Mouse (Mus musculus) adipocyte (in vitro differentiated cells): ENCODE measurements around the gene Ctse.
A peak's percentile ranks its signal among the peaks of the same experiment; 100 is the strongest.
"Not testable (repeated sequence)": the region's sequence is repeated elsewhere in the genome, so short reads cannot be mapped to it uniquely, and the experiment has no call there.

Source experiments
- DNase-seq: peaks from one replicate; pipeline ENCODE4 v3.0.0-alpha.2; 2016; ENCODE audit warnings: low spot score

Ctse gene

DNA sequence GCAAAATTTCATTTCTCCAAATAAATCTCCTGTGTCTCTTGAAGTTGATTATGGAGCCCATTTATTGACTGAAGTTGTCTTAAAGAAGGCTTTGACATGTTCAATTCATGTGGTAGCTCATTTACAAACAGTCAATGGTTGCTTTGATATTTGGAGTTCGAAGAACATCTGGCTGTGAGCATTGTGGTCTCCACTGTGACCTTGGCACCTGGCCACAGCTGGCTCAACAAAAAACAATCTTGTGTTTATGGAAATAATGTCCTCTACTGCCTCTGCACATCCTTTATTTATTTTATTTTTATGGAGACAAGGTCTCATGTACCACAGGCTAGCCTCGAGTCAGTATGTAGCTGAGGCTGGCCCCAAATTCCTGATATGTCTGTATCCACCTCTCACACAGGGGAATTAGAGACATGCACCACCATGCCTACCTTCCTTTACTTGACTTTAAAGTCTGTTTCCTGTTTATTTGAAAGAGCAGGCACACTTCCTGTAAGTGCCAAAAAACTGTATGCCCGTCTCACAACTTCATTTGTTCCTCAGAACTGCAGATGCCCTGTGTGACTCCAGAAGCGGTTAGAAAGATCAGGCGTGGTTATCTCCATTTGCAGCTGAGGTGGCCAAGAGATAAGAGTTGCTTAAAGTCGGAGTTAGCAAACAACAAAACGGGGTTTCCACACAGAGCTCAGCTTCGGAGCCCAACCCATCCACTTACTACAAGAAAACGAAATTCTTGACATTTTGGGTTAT is at the start of gene Ctse:
TSS of gene Ctse (plus strand) at position 516 of the 750 bp plus-strand sequence.
- DNase-seq, result no peak

DNA sequence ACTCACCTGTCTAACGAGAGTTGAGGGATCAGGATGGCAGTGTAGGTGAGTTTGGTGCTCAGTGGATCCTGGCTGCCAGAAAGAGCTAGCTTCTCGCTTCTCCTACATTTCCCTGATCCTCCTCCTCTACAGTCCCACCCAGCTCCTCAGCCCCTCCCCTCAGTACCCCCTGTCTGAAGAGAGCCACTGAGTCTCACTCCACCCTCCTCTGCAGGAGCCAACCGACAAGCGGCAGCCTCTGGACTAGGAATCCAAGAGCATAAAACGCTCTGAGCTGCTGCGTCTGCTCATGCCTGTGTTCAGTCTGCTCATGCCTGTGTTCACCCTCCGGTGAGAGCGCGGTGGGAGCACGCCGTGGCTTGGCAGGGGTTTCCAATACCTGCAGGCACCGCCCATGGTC is 39.2 kb upstream of the Ctse start, which contains the start of gene Avpr1b:
TSS of gene Avpr1b (plus strand) at position 335 of the 400 bp plus-strand sequence.
- DNase-seq, result no peak

DNA sequence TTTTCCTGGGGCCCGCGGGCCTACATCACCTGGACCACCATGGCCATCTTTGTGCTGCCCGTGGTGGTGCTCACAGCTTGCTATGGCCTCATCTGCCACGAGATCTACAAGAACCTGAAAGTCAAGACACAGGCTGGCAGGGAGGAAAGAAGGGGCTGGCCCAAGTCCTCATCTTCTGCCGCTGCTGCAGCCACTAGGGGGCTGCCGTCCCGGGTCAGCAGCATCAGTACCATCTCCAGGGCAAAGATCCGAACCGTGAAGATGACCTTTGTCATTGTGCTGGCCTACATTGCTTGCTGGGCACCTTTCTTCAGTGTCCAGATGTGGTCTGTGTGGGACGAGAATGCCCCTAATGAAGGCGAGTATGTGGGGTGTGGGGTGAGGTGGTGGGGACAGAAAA is 37.8 kb upstream of the Ctse start:
- no peak for DNase-seq

DNA sequence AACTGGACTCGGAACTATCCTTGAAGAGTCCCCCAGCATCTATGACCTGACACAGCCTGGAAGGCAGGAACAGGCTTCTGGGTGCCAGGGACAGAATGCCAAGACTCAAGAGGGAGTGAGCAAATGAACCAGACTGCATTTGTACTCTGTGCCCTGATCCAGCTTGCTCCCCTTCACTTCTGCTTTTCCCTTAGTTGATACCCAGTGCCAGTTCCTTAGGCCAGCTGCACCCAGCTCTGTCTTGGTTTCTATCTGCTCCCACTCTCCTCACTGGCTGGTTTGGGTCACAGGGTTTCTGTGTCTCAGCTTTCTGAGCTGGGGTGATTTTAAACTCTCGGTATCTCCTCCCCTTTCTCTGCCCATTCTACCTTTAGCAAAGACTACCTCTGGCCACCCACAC is 31.4 kb upstream of the Ctse start:
- no peak for DNase-seq

DNA sequence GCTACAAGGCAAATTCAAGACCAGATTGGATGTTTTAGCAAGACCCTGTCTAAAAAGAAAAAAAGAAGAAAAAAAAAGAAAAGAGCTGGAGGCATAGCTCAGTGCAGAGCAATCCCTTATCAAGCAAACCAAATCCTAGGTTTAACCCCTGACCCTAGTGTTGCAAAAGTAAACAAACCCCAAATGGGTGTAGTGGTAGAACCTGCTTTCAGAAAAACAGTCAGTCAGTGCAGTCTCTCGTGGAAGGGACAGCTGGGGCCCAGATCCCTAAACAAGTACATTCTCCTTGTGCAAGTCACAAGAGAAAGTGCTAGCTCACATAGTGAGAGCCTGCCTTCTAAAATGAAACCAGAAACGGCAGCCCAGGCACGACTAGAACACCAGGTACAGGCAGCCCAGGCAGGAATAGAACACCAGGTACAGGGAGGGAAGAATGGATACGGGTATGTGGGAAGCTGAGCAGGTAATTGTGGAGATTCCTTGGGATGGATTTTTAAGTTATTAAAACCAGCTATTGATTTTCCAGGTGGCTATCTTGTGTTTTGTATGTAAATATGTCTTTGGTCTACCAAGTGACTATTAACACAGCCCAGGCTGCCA is 25.4 kb upstream of the Ctse start:
- DNase-seq, result no peak

DNA sequence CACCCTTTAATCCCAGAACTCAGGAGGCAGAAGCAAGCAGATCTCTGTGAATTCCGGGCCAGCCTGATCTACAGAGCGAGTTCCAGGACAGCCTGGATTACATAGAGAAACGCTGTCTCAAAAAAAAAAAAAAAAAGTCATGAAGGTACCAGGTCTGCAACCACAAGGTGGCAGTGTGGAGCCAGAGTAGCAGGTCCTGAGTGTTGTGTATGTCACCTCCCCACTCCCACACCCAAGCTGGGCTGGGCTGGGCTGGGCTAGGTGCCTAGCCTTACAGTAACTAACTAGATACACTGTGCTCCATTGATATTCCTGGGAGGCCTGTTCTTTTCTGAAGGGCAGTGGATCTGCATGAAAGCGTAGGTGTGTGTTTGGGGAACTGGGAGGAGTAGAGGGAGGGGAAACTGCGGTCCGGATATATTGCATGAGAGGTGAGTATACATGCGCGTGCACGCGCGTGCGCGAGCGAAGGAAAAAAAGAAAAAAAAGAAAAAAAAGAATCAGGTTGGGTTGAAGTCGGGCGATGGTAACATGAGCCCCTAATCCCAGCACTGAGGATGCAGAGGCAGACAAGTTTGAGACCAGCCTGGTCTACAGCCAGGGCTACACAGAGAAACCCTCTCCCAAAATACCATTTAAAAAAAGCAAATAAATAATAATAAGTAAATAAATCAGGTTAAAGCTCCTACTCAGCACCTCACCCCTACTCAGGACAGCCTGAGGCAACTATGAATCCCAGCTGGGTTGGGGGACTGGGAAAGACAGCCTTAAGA is 24.6 kb upstream of the Ctse start:
- peak; percentile 73 for DNase-seq

DNA sequence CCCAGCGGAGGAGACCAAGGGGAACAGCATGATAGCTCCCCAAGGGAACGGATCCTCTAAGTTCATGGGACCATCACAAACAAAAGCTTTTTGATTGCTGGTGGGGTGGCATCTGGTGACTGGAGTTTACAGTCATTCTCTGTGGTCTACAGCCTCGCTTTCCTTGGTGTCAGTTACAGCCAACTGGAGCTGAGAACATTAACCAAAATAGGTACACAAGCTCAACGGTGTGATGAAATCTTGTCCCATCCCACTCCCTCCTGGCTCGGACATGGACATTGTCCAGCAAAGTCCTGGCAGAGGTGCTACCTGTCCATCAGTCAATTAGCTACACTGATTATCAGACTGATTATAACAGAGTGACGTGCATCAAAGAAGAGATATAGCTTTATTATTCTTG is 23.5 kb upstream of the Ctse start:
- no peak for DNase-seq

DNA sequence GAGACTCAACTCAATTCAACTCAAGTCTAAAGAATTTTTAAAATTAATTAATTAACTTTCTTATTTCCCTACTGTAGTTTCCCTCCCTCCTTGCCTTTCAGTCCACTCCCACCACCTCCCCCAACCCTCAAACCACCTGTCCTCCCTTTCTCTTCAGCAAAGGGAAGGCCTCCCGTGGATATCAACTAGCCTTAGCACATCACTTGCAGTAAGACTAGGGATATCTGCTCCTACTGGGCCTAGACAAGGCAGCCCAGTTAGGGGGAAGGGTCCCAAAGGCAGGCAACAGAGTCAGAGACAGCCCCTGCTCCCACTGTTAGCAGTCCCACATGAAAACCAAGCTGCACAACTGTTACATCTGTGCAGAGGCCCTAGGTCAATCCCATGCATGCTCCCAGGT is 22.0 kb upstream of the Ctse start:
- no peak for DNase-seq

DNA sequence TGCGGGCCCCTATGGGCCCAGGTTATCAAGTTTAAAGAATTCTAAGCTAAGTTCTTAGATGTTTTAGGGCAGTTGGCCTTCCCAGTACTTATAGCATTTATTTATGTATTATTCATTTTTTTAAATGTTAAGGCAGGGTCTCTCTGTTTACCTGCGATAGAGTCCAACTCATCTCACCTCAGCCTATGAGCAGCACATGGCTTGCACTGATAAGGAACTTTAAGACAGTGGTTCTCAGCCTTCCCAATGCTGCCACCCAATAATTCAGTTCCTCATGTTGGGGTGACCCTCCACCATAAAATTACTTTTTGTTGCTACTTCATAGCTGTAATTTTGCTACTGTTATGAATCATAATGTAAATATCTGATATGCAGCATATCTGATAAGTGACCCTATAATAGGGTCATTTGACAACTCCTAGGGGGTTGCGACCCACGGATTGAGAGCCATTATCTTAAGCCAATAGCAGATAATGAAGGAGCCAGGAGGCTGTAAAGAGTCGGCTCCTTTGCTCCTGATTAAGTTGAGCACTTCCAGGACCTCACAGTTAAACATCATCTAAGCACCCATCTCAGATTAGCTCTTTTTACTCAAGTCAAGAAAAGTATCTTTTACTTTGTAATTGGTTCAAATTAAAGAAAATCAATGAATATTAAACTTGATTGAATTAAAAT is 21.4 kb upstream of the Ctse start:
- DNase-seq, result no peak

DNA sequence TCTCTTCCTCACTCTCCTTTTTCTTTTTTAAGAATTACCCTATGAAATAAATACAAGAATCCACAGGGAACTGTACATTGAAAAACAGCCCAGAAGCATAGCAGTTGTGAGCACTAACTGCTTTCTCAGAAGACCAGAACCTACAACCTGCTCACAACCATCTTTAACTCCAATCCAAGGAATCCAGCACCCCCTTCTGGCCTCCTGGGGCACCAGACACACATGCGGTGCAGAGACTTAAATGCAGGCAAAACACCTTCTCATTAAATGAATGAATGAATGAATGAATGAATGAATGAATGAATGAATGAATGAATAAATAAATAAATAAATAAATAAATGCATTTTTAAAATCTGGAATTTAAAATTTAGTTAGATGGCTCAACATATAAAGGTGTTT is 19.5 kb upstream of the Ctse start:
- no peak for DNase-seq

DNA sequence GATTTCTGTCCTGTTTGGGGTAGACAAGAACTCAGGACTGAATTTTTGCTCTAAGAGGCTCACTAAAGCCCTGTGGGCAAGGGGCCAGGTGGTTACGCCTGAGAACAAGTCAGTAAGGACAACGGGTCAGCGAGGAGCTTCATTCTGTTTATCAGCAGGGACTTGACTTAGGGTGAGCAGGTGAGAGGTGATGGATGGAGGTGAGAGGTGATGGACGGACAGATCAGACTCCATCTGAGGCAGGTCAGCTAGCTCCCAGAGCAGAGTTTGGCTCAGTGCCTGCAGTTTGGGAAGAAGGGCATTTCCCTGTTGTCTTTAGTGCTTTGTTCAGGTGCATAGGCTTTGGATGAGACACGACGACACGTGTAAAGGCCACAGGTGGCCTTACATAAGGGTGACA is 18.8 kb upstream of the Ctse start:
- DNase-seq, result no peak

DNA sequence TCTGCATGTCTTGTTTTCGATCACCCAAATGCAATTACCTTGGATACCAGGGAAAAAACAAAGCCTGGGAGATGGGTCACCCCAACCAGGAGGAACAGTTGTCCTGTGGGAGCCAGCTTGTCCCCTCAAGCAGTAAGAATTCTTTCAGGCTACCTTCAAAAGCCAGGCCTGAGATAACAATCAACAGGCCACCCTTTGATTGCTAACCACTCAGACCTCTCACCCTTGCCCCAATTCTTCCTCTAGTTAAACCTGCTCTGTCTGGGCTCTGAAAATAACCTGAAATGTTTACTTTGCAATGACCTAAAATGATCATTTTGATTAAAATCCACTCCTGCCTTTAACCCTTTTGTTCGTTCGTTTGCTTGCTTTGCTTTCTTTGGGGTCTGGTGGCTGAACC is 14.5 kb upstream of the Ctse start:
- no peak for DNase-seq

DNA sequence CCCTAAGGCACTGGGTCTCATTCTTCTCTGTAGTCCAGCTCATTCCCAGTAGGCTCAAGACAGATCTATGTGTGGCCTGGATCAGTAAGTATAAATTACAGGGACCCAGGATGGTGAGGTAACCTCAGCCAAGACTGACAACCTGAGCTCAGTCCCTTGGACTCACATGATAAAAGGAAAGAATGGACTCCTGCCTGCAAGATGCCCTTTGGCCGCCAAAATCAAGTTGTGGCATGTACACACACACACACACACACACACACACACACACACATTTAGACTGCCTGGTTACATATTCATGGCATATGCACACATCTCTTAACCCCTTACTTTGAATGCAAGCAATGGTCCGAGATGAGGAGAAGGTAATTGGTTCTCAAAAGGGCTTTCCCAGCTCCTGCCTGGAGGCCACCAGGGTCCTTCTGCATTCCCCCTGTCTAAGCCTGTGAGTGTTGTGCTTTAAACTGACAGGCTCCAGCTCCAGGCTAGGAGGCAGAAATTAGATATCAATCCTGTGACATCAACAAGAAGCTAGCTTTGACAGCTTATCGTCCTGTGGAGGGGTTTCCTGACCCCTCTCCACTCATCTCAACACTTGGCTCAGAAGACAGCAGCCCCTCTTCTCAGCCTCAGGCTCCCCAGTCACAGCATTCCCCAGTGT is 13.8 kb upstream of the Ctse start:
- no peak for DNase-seq

DNA sequence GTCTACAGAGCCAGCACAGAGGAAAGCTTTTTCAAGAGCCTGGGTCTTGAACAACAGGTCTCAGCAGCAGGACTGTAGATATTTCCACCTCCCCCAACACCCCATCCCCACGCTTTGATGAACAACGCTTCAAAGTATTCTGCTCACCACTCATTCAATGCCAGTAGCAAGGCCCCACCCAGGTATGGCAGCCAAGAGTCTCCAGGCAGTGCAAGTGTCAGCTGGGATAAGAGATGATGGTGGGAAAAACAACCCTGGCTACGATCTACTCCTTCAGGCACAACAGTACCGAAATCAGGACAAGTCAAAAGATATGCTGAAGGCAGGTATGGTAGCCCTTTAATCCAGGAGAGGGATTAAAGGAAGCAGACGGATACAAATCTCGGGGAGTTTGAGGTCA is 11.9 kb upstream of the Ctse start:
- DNase-seq, result no peak

DNA sequence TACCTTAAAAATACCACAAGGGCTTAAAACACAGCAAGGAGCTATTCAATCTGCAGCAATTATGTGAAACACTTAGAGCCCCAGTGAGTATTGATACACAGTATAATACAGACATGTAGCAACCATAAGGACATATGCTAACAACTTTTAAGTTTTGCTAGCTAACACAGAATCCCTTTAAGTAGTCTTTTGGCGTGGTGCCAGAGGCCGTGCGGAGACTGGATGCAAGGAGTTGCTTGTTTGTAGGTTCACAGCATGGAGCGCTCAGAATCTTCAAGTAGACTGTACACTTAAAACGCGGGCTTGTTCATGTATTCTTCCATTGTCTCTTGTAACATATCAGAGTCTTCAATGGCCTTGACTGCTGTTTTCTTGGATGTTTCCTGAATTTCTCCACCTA is 5.9 kb upstream of the Ctse start:
- DNase-seq, result not testable (repeated sequence)

DNA sequence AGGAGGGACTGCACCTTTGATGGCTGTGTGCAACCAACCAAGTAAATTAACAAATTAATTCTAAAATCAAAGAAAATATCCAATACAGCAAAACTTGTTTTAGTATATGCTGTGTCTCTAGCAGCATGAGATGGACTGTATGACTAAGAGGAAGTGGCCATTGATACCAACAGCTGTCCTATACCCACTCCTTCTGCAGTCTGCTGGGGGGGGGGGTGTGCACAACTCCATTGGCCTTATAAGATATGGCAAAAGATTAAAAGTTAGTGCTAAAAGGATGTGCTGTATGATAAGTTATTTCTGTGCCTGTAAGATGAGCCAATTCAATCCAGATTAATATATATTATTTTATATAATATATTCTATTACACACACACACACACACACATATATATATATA is 3.6 kb upstream of the Ctse start:
- no peak for DNase-seq

DNA sequence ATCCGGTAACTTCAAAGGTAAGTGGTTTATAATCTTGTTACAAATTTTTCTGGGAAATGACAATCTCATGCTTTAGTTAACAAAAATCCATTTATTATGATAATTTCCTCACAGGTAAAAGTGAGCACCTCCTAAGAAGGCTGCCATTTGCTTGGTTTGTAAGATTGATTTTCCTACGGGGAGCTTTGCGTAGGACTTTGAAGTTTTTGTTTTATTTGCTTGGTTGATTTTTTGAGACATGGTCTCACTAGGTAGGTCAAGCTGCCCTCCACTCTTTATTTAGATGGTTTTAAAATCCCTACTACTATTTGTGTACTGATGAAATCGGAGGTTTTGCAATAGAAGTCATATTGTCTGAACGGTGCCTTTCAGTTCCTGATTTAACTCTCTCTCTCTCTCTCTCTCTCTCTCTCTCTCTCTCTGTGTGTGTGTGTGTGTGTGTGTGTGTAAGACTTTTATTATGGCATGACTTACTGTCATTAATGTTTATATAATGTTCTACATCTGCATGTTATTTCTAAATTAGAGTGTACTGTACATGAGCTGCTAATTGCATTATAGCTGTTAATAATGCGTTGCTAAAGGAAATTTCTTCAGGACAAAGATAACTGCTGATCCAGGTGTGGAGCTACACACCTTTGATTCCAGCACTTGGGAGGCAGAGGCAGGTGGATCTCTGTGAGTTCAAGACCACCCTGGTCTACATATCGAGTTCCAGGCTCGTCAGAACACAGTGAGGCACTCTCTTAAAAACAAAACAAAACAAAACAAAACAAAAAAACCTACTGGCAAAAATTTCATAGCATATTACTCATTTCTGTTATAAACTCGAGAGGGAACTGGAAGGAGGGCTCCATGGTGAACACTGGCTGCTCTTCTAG is 675 bp downstream of the Ctse start:
- DNase-seq, result no peak

DNA sequence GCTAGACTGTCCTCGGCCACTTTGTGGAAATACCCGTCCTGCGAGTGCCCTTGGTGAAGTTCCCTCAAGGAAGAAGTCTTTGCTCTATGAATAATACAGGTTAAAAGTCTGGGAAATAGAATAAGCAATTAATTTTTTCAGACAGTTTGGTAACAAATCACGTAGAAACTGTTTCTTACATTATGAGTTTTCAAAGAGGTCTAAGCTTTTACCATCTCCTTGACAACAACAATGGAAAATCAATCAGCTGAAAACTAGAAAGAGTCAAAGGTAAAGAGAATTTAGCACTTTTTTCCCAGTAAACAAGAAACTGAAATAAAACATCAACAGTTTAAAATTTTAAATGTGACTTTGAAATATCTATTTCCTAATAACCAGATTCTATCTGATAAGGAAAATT is 2.0 kb downstream of the Ctse start:
- DNase-seq, result no peak

DNA sequence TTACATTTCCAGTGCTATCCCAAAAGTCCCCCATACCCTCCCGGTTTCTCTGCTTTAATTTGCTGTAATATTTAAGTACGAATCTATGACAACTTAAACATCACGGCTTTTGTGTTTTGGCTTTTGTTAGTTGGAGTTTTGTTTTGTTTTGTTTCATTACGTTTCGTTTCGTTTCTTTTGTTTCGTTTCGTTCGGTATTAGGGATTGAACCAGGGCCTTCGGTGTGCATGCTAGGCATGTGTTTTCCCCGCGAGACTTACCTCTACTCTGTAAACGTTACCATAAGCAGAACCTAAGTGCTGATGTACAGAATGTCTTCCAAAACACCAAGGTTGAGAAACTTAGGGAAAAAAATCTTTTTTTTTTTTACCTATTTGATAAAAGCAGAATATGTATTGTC is 3.5 kb downstream of the Ctse start:
- DNase-seq, result no peak

DNA sequence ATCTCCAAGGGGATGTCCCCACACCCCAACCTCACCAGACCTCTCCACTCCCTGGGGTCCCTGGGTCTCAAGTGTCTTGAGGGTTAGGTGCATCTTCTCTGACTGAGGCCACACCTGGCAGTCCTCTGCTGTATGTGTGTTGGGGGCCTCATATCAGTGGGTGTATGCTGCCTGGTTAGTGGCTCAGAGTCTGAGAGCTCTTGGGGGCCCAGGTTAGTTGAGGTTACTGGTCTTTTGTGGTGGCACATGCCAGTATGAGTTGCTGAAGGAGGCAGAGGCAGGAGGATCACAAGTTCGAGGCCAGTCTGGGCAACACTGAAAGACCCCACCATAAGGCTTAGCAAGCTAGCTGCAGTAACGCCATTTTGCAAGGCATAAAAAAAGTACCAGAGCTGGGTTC is 4.1 kb downstream of the Ctse start:
- DNase-seq, result no peak
